Mouse (Mus musculus): ENCODE measurements around the gene Rxfp3.

Gene Rxfp3

GRCm38 (mm10) chr15:11037711-11038110 lies at the start of gene Rxfp3:
Gene Rxfp3, minus strand, starts transcription at chr15:11037991.
- DNase-seq (ENCODE audit: low spot score in 2 of 2), result no peak

GRCm38 (mm10) chr15:11084993-11085365 lies 47.2 kb upstream of the Rxfp3 start:
- no peak for DNase-seq (ENCODE audit: low spot score in 2 of 2)

- no peak for DNase-seq (ENCODE audit: low spot score in 2 of 2)
These were observed 46.6 kb upstream of the Rxfp3 start for GRCm38 (mm10) chr15:11084241-11084992.

- DNase-seq (ENCODE audit: low spot score in 2 of 2), result no peak
These were observed 45.9 kb upstream of the Rxfp3 start for GRCm38 (mm10) chr15:11083678-11084077.

- no peak for DNase-seq (ENCODE audit: low spot score in 2 of 2)
These were observed 45.3 kb upstream of the Rxfp3 start for GRCm38 (mm10) chr15:11082961-11083569.

- DNase-seq (ENCODE audit: low spot score in 2 of 2), result no peak
These were observed 38.1 kb upstream of the Rxfp3 start for GRCm38 (mm10) chr15:11075726-11076361.

- DNase-seq (ENCODE audit: low spot score in 2 of 2), result no peak
These were observed 30.1 kb upstream of the Rxfp3 start for GRCm38 (mm10) chr15:11067891-11068290.

- no peak for DNase-seq (ENCODE audit: low spot score in 2 of 2)
These were observed 28.5 kb upstream of the Rxfp3 start for GRCm38 (mm10) chr15:11066299-11066698.

GRCm38 (mm10) chr15:11065528-11066171 lies 27.9 kb upstream of the Rxfp3 start:
- no peak for DNase-seq (ENCODE audit: low spot score in 2 of 2)

GRCm38 (mm10) chr15:11064558-11065411 lies 27.0 kb upstream of the Rxfp3 start, which contains the start of gene Adamts12:
Gene Adamts12, plus strand, starts transcription at chr15:11064790.
- DNase-seq (ENCODE audit: low spot score in 2 of 2), result no peak

- DNase-seq (ENCODE audit: low spot score in 2 of 2), result no peak
These were observed 26.4 kb upstream of the Rxfp3 start for GRCm38 (mm10) chr15:11064160-11064557.

- no peak for DNase-seq (ENCODE audit: low spot score in 2 of 2)
These were observed 25.1 kb upstream of the Rxfp3 start for GRCm38 (mm10) chr15:11062903-11063302.

GRCm38 (mm10) chr15:11054440-11055080 lies 16.8 kb upstream of the Rxfp3 start:
- no peak for DNase-seq (ENCODE audit: low spot score in 2 of 2)

- no peak for DNase-seq (ENCODE audit: low spot score in 2 of 2)
These were observed 16.1 kb upstream of the Rxfp3 start for GRCm38 (mm10) chr15:11053678-11054439.

GRCm38 (mm10) chr15:11042828-11043227 lies 5.0 kb upstream of the Rxfp3 start:
- DNase-seq (ENCODE audit: low spot score in 2 of 2), result no peak

GRCm38 (mm10) chr15:11041229-11041628 lies 3.4 kb upstream of the Rxfp3 start:
- no peak for DNase-seq (ENCODE audit: low spot score in 2 of 2)

- DNase-seq (ENCODE audit: low spot score in 2 of 2), result no peak
These were observed 2.3 kb upstream of the Rxfp3 start for GRCm38 (mm10) chr15:11040067-11040466.

- peak in 1 of 2 experiments; percentile 41 for DNase-seq (ENCODE audit: low spot score in 2 of 2)
These were observed 685 bp upstream of the Rxfp3 start for GRCm38 (mm10) chr15:11038476-11038875.

GRCm38 (mm10) chr15:11037376-11037695 lies 455 bp downstream of the Rxfp3 start:
- no peak for DNase-seq (ENCODE audit: low spot score in 2 of 2)
